Mouse (Mus musculus) forebrain, embryonic 14.5 days (tissue): ENCODE results near the gene Zfp746. TPM values are rescaled to one million over a fixed set of nuclear protein-coding genes. Genes with fewer than 3 reads are reported as not detected.

Experiments used
- ATAC-seq: fragments of 200-750 bp; cut with Nextera tagmentation; 2 replicates; pipeline ENCODE4 v1.8.0; 2017; ENCODE audit warnings: mild to moderate bottlenecking, moderate library complexity
- DNase-seq: peaks from one replicate; pipeline ENCODE4 v3.0.0-alpha.2; 2015; ENCODE audit warnings: low spot score
- H3K27ac ChIP-seq: fragments of 300-500 bp; sonication (generic); 2 replicates; pipeline ENCODE4 v1.5.1; 2014; ENCODE audit warnings: low read depth, mild to moderate bottlenecking, control low read depth, low read length, moderate library complexity
- H3K27me3 ChIP-seq: fragments of 300-500 bp; sonication (generic); replicated peaks from 2 replicates; pipeline ENCODE4 v1.6.1; 2014; ENCODE audit warnings: low read length, control low read depth, mixed read lengths; ENCODE audit not compliant: control insufficient read depth, insufficient read depth
- H3K36me3 ChIP-seq: fragments of 300-500 bp; sonication (generic); 2 replicates; pipeline ENCODE4 v1.6.1; 2014; ENCODE audit warnings: low read length, control low read depth; ENCODE audit not compliant: control insufficient read depth, insufficient read depth
- H3K4me1 ChIP-seq: fragments of 300-500 bp; sonication (generic); 2 replicates; pipeline ENCODE4 v1.6.1; 2014; ENCODE audit warnings: antibody characterized with exemption, low read length, control low read depth; ENCODE audit not compliant: control insufficient read depth, insufficient read depth
- H3K4me2 ChIP-seq: fragments of 300-500 bp; sonication (generic); 2 replicates; pipeline ENCODE4 v1.6.1; 2014; ENCODE audit warnings: mild to moderate bottlenecking, control low read depth, low read length
- H3K4me3 ChIP-seq: fragments of 300-500 bp; sonication (generic); 2 replicates; pipeline ENCODE4 v1.5.1; 2014; ENCODE audit warnings: low read depth, low read length, control low read depth
- H3K9ac ChIP-seq: fragments of 300-500 bp; sonication (generic); 2 replicates; pipeline ENCODE4 v1.6.1; 2014; ENCODE audit warnings: mild to moderate bottlenecking, low read length, control low read depth, moderate library complexity
- H3K9me3 ChIP-seq: fragments of 300-500 bp; sonication (generic); replicated peaks from 2 replicates; pipeline ENCODE4 v1.6.1; 2016; ENCODE audit warnings: low read length, control low read depth, mixed read lengths; ENCODE audit not compliant: control insufficient read depth
- WGBS: fragments of 180-500 bp; shearing (Covaris S2); extraction: QIAGEN DNeasy Blood & Tissue Kit; methylation state at CpG from one replicate; pipeline ENCODE4 v1.1.7; 2014; 5-methylcytosine and 5-hydroxymethylcytosine counted together
- polyA plus RNA-seq: library from polyadenylated mRNA; unstranded; fragments of >200 nt; fragmentation: Nextera tagmentation; extraction: Ambion mirVana; gene quantifications from 2 replicates; pipeline ENCODE4 v1.2.1, GENCODE M21; 2014

Zfp746 gene
- polyA plus RNA-seq, 1 experiment from 2014 or later = 17.7 TPM

DNA sequence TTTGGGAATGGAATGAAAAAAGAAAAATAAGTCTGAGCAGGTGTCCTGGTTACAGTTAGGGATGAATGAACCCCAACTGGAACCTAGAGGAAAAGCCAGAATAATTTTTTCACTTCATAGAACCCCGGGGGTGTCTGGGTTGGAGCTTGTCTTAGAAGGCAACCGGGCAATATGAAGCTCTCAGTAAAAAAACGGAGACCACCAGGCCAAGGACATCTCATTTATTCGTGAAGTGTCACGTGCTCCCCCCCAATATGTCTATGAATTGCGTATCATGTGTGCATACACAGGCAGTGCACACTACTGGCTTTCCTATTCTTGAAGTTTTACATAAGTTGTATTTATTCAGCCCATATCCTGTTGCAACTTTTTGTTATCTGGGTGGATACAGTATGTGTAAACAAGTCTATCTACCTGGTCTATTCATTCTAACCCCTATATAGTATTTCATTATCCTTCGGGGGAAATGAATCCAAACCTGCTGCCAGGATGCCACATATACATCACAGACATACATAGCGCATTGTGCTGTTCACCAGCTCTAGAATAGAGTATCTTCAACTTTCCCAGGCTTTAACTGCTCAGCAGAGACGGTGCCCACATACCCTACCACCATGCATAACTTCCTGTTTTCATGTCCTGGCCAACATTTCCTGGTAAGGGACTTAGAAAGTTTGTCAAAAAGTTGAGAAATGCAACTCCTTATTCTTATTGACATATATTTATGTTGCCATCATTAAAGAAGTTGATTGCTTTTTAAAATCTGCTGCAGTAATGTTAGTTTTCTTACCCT is 36.9 kb downstream of the Zfp746 start:
- 62% methylated on average over 9 of the region's 9 CpGs for WGBS
- peak overlapping the region; percentile 59 for H3K4me3 ChIP-seq
- no peaks in the 10 kb centered on the region for H3K9me3 ChIP-seq
- ATAC-seq (no peak), DNase-seq (peak; percentile 24)
- H3K4me2 ChIP-seq = peak overlapping the region; percentile 50
- H3K27me3 ChIP-seq = no peaks in the 10 kb centered on the region
- H3K27ac ChIP-seq = no peak overlapping the region
- H3K4me1 ChIP-seq = peaks cover 7% of the 10 kb centered on the region; the same call in 1 of the 2 replicates
- peaks cover 2% of the 10 kb centered on the region for H3K36me3 ChIP-seq
- peak overlapping the region; percentile 83 for H3K9ac ChIP-seq

GRCm38 (mm10) chr6:48048426-48049272 is 37.7 kb downstream of the Zfp746 start, which contains the start of gene Zfp777:
Zfp777 (minus strand) TSS chr6:48048911.
- peak within 1 kb of the TSS; percentile 74 for H3K4me2 ChIP-seq
- DNase-seq (peak; percentile 93), ATAC-seq (peak; percentile 93)
- peak within 1 kb of the TSS; percentile 93 for H3K27ac ChIP-seq
- peak within 1 kb of the TSS; percentile 83 for H3K9ac ChIP-seq
- H3K9me3 ChIP-seq = no peaks in the 10 kb centered on the region
- H3K36me3 ChIP-seq = peaks cover 10% of the 10 kb centered on the region
- WGBS = under 1% methylated on average over 70 of the region's 82 CpGs
- peaks cover 7% of the 10 kb centered on the region; the same call in 1 of the 2 replicates for H3K4me1 ChIP-seq
- H3K27me3 ChIP-seq = no peaks in the 10 kb centered on the region
- H3K4me3 ChIP-seq = peak within 1 kb of the TSS; percentile 70

GRCm38 (mm10) chr6:48047450-48048351 is 38.7 kb downstream of the Zfp746 start:
- peak; percentile 32 for DNase-seq
- peak overlapping the region; percentile 74 for H3K4me2 ChIP-seq
- H3K27ac ChIP-seq = peak overlapping the region; percentile 93
- WGBS = under 1% methylated on average over 95 of the region's 150 CpGs
- no peaks in the 10 kb centered on the region for H3K9me3 ChIP-seq
- peak; percentile 43 for ATAC-seq
- no peaks in the 10 kb centered on the region for H3K27me3 ChIP-seq
- peak overlapping the region; percentile 70 for H3K4me3 ChIP-seq
- peaks cover 7% of the 10 kb centered on the region; the same call in 1 of the 2 replicates for H3K4me1 ChIP-seq
- peaks cover 19% of the 10 kb centered on the region for H3K36me3 ChIP-seq
- peak overlapping the region; percentile 83 for H3K9ac ChIP-seq

- H3K27ac ChIP-seq = peak overlapping the region; percentile 93; the same call in 1 of the 2 replicates
- no peaks in the 10 kb centered on the region for H3K27me3 ChIP-seq
- H3K4me2 ChIP-seq = peak overlapping the region; percentile 74
- peak overlapping the region; percentile 83 for H3K9ac ChIP-seq
- peak overlapping the region; percentile 70 for H3K4me3 ChIP-seq
- ATAC-seq (peak; percentile 1; the same call in 1 of the 2 replicates), DNase-seq (peak; percentile 31)
- H3K4me1 ChIP-seq = peaks cover 7% of the 10 kb centered on the region; the same call in 1 of the 2 replicates
- no peaks in the 10 kb centered on the region for H3K9me3 ChIP-seq
- H3K36me3 ChIP-seq = peaks cover 24% of the 10 kb centered on the region
- 7% methylated on average over 12 of the region's 12 CpGs for WGBS
Observed at GRCm38 (mm10) chr6:48047114-48047449, 39.3 kb downstream of the Zfp746 start.

DNA sequence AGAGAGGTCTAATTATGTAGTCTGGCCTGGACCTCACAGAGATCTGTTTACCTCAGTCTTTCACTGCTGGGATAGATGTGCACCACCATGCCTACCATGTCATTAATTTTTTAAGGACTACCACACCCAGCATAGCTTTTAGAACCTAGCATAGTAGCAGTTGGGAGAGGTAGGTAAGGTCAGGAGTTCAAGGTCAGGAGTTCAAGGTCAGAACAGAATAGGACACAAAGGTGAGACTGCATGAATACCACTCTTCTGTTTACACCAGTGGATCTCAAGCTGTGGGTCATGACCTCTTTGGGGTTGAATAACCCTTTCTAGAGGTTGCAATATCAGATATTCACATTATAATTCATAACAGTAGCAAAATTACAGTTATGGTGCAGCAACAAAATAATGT is 53.7 kb downstream of the Zfp746 start:
- H3K4me2 ChIP-seq = no peak overlapping the region
- H3K36me3 ChIP-seq = peaks cover 84% of the 10 kb centered on the region

GRCm38 (mm10) chr6:48025905-48026660 is 60.3 kb downstream of the Zfp746 start:
- H3K4me3 ChIP-seq = no peak overlapping the region
- H3K4me2 ChIP-seq = no peak overlapping the region
- ATAC-seq = no peak
- H3K36me3 ChIP-seq = peaks cover 80% of the 10 kb centered on the region
- no peak overlapping the region for H3K9ac ChIP-seq
- no peaks in the 10 kb centered on the region for H3K4me1 ChIP-seq
- DNase-seq = no peak
- 83% methylated on average over 10 of the region's 10 CpGs for WGBS
- no peak overlapping the region for H3K27ac ChIP-seq
- H3K27me3 ChIP-seq = no peaks in the 10 kb centered on the region
- peaks cover 15% of the 10 kb centered on the region for H3K9me3 ChIP-seq

More for the DNA sequence above, 53.7 kb downstream of the Zfp746 start:
- H3K27ac ChIP-seq = no peak overlapping the region
- no peaks in the 10 kb centered on the region for H3K9me3 ChIP-seq
- no peaks in the 10 kb centered on the region for H3K27me3 ChIP-seq
- ATAC-seq (no peak), DNase-seq (no peak)
- H3K4me1 ChIP-seq = no peaks in the 10 kb centered on the region
- no peak overlapping the region for H3K4me3 ChIP-seq
- H3K9ac ChIP-seq = no peak overlapping the region

GRCm38 (mm10) chr6:48024994-48025345 is 61.4 kb downstream of the Zfp746 start:
- Histone ChIP-seq H3K27me3 (no peaks in the 10 kb centered on the region), H3K27ac (no peak overlapping the region), H3K36me3 (peaks cover 69% of the 10 kb centered on the region), H3K4me3 (no peak overlapping the region), H3K4me2 (no peak overlapping the region), H3K9me3 (peaks cover 15% of the 10 kb centered on the region), H3K9ac (no peak overlapping the region), H3K4me1 (no peaks in the 10 kb centered on the region)
- 65% methylated on average over 21 of the region's 21 CpGs for WGBS
- DNase-seq (no peak), ATAC-seq (peak; percentile 18; the same call in 1 of the 2 replicates)
